Mouse (Mus musculus) kidney, adult 2 months (tissue): ENCODE data around the gene Atp1a3. TPM values are rescaled to one million over a fixed set of nuclear protein-coding genes. Genes with fewer than 3 reads are reported as not detected.

ENCODE experiments used
- DNase-seq: peaks from one replicate; pipeline ENCODE4 v3.0.0; 2021
- H3K27ac ChIP-seq: fragments of 200-500 bp; 2 replicates; pipeline ENCODE4 v1.5.1; 2012; ENCODE audit warnings: low read depth, low read length, control low read depth, inconsistent platforms; ENCODE audit not compliant: insufficient read depth
- H3K27me3 ChIP-seq: fragments of 200-500 bp; replicated peaks from 2 replicates; pipeline ENCODE4 v1.6.1; 2012; ENCODE audit warnings: mild to moderate bottlenecking, moderate library complexity, low read length, inconsistent platforms; ENCODE audit not compliant: control insufficient read depth, insufficient read depth
- H3K36me3 ChIP-seq: fragments of 200-500 bp; 2 replicates; pipeline ENCODE4 v1.6.1; 2012; ENCODE audit warnings: mild to moderate bottlenecking, moderate library complexity, low read length, inconsistent platforms; ENCODE audit not compliant: control insufficient read depth, insufficient read depth
- H3K4me1 ChIP-seq: fragments of 200-500 bp; 2 replicates; pipeline ENCODE4 v1.6.1; 2011; ENCODE audit warnings: low read length; ENCODE audit not compliant: control insufficient read depth, insufficient read depth
- H3K4me3 ChIP-seq: fragments of 200-500 bp; 2 replicates; pipeline ENCODE4 v1.5.1; 2011; ENCODE audit warnings: mild to moderate bottlenecking, low read depth, low read length, control low read depth; ENCODE audit not compliant: insufficient read depth
- CTCF ChIP-seq: fragments of 200-500 bp; conservative IDR thresholded peaks from 2 replicates; pipeline ENCODE4 v1.5.1; 2011; ENCODE audit warnings: low read depth, mild to moderate bottlenecking, control low read depth, low read length, moderate library complexity, mixed read lengths; ENCODE audit not compliant: insufficient read depth, insufficient read length
- POLR2A ChIP-seq: fragments of 200-500 bp; IDR thresholded peaks from one replicate; pipeline ENCODE4 v1.6.1; 2011; ENCODE audit warnings: low read depth, low read length, control low read depth
- WGBS: fragments of 180-500 bp; shearing (Covaris S2); methylation state at CpG from one replicate; pipeline ENCODE4 v1.1.7; 2018; 5-methylcytosine and 5-hydroxymethylcytosine counted together
- polyA plus RNA-seq: library from polyadenylated mRNA; depleted of rRNA; stranded (reverse); fragments of >200 nt; gene quantifications from 2 replicates; pipeline ENCODE4 v1.2.3, GENCODE M21; 2012

Gene Atp1a3
- polyA plus RNA-seq, 1 experiment: 1.8 TPM

- no peaks in the 10 kb centered on the region for H3K36me3 ChIP-seq
- no peak overlapping the region for H3K4me3 ChIP-seq
- WGBS: 19% methylated on average over 20 of the region's 20 CpGs
- TF ChIP-seq POLR2A (no peak), CTCF (no peak)
- peaks cover 2% of the 10 kb centered on the region; the same call in 1 of the 2 replicates for H3K27me3 ChIP-seq
- H3K4me1 ChIP-seq: no peaks in the 10 kb centered on the region
- no peak overlapping the region for H3K27ac ChIP-seq
- DNase-seq: no peak
These were observed 3.4 kb upstream of the Atp1a3 start for GRCm38 (mm10) chr7:25009099-25009700.

DNA sequence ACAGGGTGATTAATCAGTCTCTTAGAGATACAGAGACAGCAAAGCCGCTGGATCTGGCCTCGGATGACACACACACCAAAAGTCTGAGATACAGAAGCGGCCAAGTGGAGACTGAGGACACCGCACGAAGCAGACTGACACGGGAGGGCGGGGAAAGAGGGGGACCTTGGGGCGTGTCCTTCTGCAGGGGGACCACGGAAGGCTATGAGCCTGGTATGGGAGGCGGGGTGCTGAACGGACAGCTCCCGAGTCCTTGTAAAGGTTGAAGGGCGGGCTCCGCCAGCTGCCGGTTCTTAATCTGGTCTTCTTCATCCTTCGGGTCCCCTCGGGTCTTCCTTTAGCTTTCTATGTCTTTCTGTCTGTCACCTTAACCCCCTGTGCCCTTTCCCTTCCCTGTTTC lies 2.9 kb upstream of the Atp1a3 start:
- Histone ChIP-seq H3K4me1 (no peaks in the 10 kb centered on the region), H3K4me3 (no peak overlapping the region), H3K27ac (no peak overlapping the region), H3K36me3 (no peaks in the 10 kb centered on the region), H3K27me3 (peaks cover 2% of the 10 kb centered on the region; the same call in 1 of the 2 replicates)
- peak; percentile 44 for DNase-seq
- no peak for TF ChIP-seq POLR2A
- no peak for TF ChIP-seq CTCF
- WGBS: 2% methylated on average over 16 of the region's 17 CpGs

GRCm38 (mm10) chr7:25007609-25008374 lies 2.0 kb upstream of the Atp1a3 start:
- H3K27ac ChIP-seq: no peak overlapping the region
- no peak for DNase-seq
- WGBS: 29% methylated on average over 8 of the region's 8 CpGs
- TF ChIP-seq CTCF: no peak
- no peak for TF ChIP-seq POLR2A
- peaks cover 2% of the 10 kb centered on the region; the same call in 1 of the 2 replicates for H3K27me3 ChIP-seq
- H3K4me1 ChIP-seq: no peaks in the 10 kb centered on the region
- no peaks in the 10 kb centered on the region for H3K36me3 ChIP-seq
- H3K4me3 ChIP-seq: no peak overlapping the region

GRCm38 (mm10) chr7:25006586-25007364 lies 1.0 kb upstream of the Atp1a3 start:
- Histone ChIP-seq H3K27ac (no peak overlapping the region), H3K4me3 (no peak overlapping the region), H3K36me3 (no peaks in the 10 kb centered on the region), H3K4me1 (no peaks in the 10 kb centered on the region), H3K27me3 (peaks cover 2% of the 10 kb centered on the region; the same call in 1 of the 2 replicates)
- 81% methylated on average over 12 of the region's 12 CpGs for WGBS
- DNase-seq: no peak
- TF ChIP-seq CTCF (no peak), POLR2A (no peak)

GRCm38 (mm10) chr7:25006171-25006570 lies 413 bp upstream of the Atp1a3 start:
- no peak for TF ChIP-seq POLR2A
- TF ChIP-seq CTCF: no peak
- no peak for DNase-seq
- Histone ChIP-seq H3K27ac (no peak overlapping the region), H3K4me1 (no peaks in the 10 kb centered on the region), H3K36me3 (no peaks in the 10 kb centered on the region), H3K4me3 (no peak overlapping the region), H3K27me3 (peaks cover 2% of the 10 kb centered on the region; the same call in 1 of the 2 replicates)
- 64% methylated on average over 3 of the region's 3 CpGs for WGBS

GRCm38 (mm10) chr7:25004806-25005205 lies 952 bp downstream of the Atp1a3 start:
- no peaks in the 10 kb centered on the region for H3K4me1 ChIP-seq
- no peak overlapping the region for H3K27ac ChIP-seq
- WGBS: 43% methylated on average over 9 of the region's 9 CpGs
- H3K36me3 ChIP-seq: no peaks in the 10 kb centered on the region
- H3K4me3 ChIP-seq: no peak overlapping the region
- H3K27me3 ChIP-seq: peaks cover 2% of the 10 kb centered on the region; the same call in 1 of the 2 replicates
- TF ChIP-seq CTCF: no peak
- no peak for TF ChIP-seq POLR2A
- DNase-seq: no peak

GRCm38 (mm10) chr7:25003820-25004388 lies 1.9 kb downstream of the Atp1a3 start:
- Histone ChIP-seq H3K36me3 (no peaks in the 10 kb centered on the region), H3K27ac (no peak overlapping the region), H3K4me1 (no peaks in the 10 kb centered on the region), H3K27me3 (no peaks in the 10 kb centered on the region; the same call in 1 of the 2 replicates), H3K4me3 (no peak overlapping the region)
- TF ChIP-seq POLR2A (no peak), CTCF (no peak)
- DNase-seq: no peak
- WGBS: 84% methylated on average over 8 of the region's 8 CpGs
